Mouse (Mus musculus): ENCODE measurements around the gene Dpf1. TPM values are rescaled to one million over a fixed set of nuclear protein-coding genes. Genes with fewer than 3 reads are reported as not detected.

Gene Dpf1
- polyA plus RNA-seq, 1 experiment from 2014 or later: 1.2 TPM

DNA sequence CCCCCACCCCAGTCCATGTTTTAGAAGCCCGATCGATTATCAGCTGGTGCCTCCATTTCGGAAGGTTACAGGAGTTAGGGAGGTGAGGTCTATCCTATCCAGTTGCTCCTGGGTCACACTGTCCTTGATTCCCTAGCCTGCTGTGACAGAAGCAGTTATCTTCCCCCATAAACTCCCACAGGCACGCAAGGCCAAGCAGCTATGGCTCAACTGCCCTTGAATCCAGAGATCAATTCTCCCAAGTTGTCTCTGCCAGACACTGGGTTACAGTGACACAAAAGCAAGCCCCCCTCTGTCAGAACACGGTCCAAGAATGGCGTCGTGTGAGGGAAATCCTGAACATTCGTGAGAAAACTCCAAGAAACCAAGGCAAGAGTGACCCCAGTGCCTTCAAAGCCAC is 51.7 kb downstream of the Dpf1 start:
- ATAC-seq (ENCODE audit: low read depth): no peak
- no peak overlapping the region for H3K4me2 ChIP-seq (ENCODE audit: low read depth, low read length)
- no peak overlapping the region for H3K27ac ChIP-seq (ENCODE audit: low read length)

GRCm38 (mm10) chr7:29361497-29361896 is 57.7 kb downstream of the Dpf1 start:
- no peak overlapping the region for H3K4me2 ChIP-seq (ENCODE audit: low read depth, low read length)
- no peaks in the 10 kb centered on the region for H3K4me1 ChIP-seq (ENCODE audit: control insufficient read depth, low read depth, low read length)

More for the DNA sequence above, 51.7 kb downstream of the Dpf1 start:
- Histone ChIP-seq H3K36me3 (ENCODE audit: control insufficient read depth, insufficient read depth) (no peaks in the 10 kb centered on the region), H3K4me3 (ENCODE audit: low read depth, low read length) (no peak overlapping the region), H3K9ac (ENCODE audit: low read depth, low read length) (no peak overlapping the region), H3K27me3 (ENCODE audit: control insufficient read depth, insufficient read depth, low read depth, low read length) (no peaks in the 10 kb centered on the region), H3K9me3 (replicated peaks; ENCODE audit: control insufficient read depth, low read length) (no peaks in the 10 kb centered on the region), H3K4me1 (ENCODE audit: control insufficient read depth, low read depth, low read length) (peaks cover 2% of the 10 kb centered on the region; the same call in 1 of the 2 replicates)
- 87% methylated on average over 8 of the region's 8 CpGs for WGBS (ENCODE audit: insufficient replicate concordance)

DNA sequence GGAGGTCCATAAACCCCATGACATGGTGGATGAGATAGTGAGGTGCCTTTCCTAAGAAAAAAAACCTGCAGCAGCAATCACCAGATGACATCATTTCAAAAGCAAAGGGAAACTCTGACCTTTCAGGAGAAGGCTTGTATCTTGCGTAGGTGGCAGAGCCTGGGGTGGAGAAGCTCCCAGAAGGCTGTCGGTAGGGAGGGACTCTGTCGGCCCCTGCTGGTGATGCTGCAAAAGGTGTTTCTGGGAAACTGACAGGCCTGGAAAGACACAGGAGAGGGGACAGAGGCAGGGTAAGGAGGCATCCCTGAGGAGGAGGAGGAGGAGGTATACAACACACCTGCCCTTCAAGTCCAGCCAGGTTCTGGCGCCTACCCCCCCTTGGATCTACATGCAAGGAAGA is 60.3 kb downstream of the Dpf1 start:
- Histone ChIP-seq H3K4me2 (ENCODE audit: low read depth, low read length) (no peak overlapping the region), H3K4me3 (ENCODE audit: low read depth, low read length) (no peak overlapping the region), H3K27me3 (ENCODE audit: control insufficient read depth, insufficient read depth, low read depth, low read length) (no peaks in the 10 kb centered on the region), H3K27ac (ENCODE audit: low read length) (no peak overlapping the region), H3K36me3 (ENCODE audit: control insufficient read depth, insufficient read depth) (no peaks in the 10 kb centered on the region), H3K9ac (ENCODE audit: low read depth, low read length) (no peak overlapping the region), H3K9me3 (replicated peaks; ENCODE audit: control insufficient read depth, low read length) (no peaks in the 10 kb centered on the region), H3K4me1 (ENCODE audit: control insufficient read depth, low read depth, low read length) (no peaks in the 10 kb centered on the region)
- 42% methylated on average over 4 of the region's 4 CpGs for WGBS (ENCODE audit: insufficient replicate concordance)
- peak; percentile 53; the same call in 1 of the 2 replicates for ATAC-seq (ENCODE audit: low read depth)

More at GRCm38 (mm10) chr7:29361497-29361896, 57.7 kb downstream of the Dpf1 start:
- Histone ChIP-seq H3K27me3 (ENCODE audit: control insufficient read depth, insufficient read depth, low read depth, low read length) (no peaks in the 10 kb centered on the region), H3K36me3 (ENCODE audit: control insufficient read depth, insufficient read depth) (no peaks in the 10 kb centered on the region), H3K27ac (ENCODE audit: low read length) (no peak overlapping the region), H3K9ac (ENCODE audit: low read depth, low read length) (no peak overlapping the region), H3K4me3 (ENCODE audit: low read depth, low read length) (no peak overlapping the region), H3K9me3 (replicated peaks; ENCODE audit: control insufficient read depth, low read length) (no peaks in the 10 kb centered on the region)
- WGBS (ENCODE audit: insufficient replicate concordance): 86% methylated on average over 13 of the region's 13 CpGs
- no peak for ATAC-seq (ENCODE audit: low read depth)

DNA sequence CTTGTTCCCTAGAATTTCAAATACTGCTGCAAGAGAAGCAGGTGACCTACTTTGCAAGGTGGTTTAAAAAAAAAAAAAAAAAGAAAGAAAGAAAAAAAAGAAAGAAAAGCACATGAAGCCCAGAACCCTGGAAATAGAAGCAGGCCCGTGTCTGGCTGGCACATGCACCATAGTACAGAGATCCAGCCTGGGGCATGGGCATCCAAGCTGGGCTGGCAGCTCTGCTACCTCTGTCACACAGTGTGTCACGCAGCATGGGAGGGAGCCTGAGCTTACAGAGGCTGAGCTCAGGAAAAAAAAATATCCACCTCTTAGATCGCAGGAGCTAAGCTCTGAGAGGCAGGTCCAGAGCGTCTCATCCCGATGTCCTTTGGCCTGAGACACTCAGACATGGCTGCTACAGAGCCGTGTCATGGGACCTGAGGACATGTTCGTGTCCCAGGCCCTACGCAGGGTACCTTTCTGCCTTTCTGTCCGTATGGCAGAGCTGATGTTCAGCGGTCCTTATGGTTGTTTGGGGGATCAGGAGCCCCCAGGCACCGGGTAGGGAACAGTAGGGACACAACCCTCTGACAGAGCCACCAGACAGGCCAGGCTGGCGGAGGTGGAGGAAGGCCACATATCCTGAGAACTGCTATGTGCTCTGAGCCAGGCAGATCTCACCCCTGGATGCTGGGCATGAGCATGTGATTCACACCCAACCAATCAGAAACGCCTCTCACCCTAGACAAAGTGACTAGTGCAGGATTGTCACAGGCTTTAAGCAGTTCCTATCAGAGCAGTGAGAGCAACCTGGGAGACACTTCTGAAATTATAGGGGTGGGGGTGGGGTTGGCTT is 63.6 kb downstream of the Dpf1 start:
- Histone ChIP-seq H3K4me2 (ENCODE audit: low read depth, low read length) (no peak overlapping the region), H3K4me3 (ENCODE audit: low read depth, low read length) (no peak overlapping the region), H3K36me3 (ENCODE audit: control insufficient read depth, insufficient read depth) (no peaks in the 10 kb centered on the region), H3K27ac (ENCODE audit: low read length) (no peak overlapping the region), H3K27me3 (ENCODE audit: control insufficient read depth, insufficient read depth, low read depth, low read length) (no peaks in the 10 kb centered on the region), H3K9me3 (replicated peaks; ENCODE audit: control insufficient read depth, low read length) (no peaks in the 10 kb centered on the region), H3K9ac (ENCODE audit: low read depth, low read length) (no peak overlapping the region), H3K4me1 (ENCODE audit: control insufficient read depth, low read depth, low read length) (no peaks in the 10 kb centered on the region)
- 80% methylated on average over 13 of the region's 13 CpGs for WGBS (ENCODE audit: insufficient replicate concordance)
- ATAC-seq (ENCODE audit: low read depth): no peak

Other genes with a start within 250 kb of the Dpf1 start
- gene Ryr1, start 178.8 kb upstream of the Dpf1 start, polyA plus RNA-seq (2015; fragmentation: Nextera tagmentation; extraction: Ambion mirVana): 0.22 and 0.58 TPM in 2 replicates
- gene Rasgrp4, start 169.1 kb upstream of the Dpf1 start, polyA plus RNA-seq (2015; fragmentation: Nextera tagmentation; extraction: Ambion mirVana): 1.2 and 1.4 TPM in 2 replicates
- gene Fam98c, start 147.7 kb upstream of the Dpf1 start, polyA plus RNA-seq (2015; fragmentation: Nextera tagmentation; extraction: Ambion mirVana): 3.8 and 4.9 TPM in 2 replicates
- gene Ggn, start 133.7 kb upstream of the Dpf1 start, polyA plus RNA-seq (2015; fragmentation: Nextera tagmentation; extraction: Ambion mirVana): 0.09 TPM in 1 of 2 replicates, not detected in the other
- gene Spred3, start 133.5 kb upstream of the Dpf1 start, polyA plus RNA-seq (2015; fragmentation: Nextera tagmentation; extraction: Ambion mirVana): 0.19 and 0.25 TPM in 2 replicates
- 106 and 111 TPM in 2 replicates for gene Psmd8, start 123.2 kb upstream of the Dpf1 start, polyA plus RNA-seq (2015; fragmentation: Nextera tagmentation; extraction: Ambion mirVana)
- 0.15 and 0.35 TPM in 2 replicates for gene Catsperg1, start 89.9 kb upstream of the Dpf1 start, polyA plus RNA-seq (2015; fragmentation: Nextera tagmentation; extraction: Ambion mirVana)
- gene Kcnk6, start 71.4 kb upstream of the Dpf1 start, polyA plus RNA-seq (2015; fragmentation: Nextera tagmentation; extraction: Ambion mirVana): 1.4 and 1.5 TPM in 2 replicates
- 40.3 and 43.0 TPM in 2 replicates for gene Yif1b, start 65.6 kb upstream of the Dpf1 start, polyA plus RNA-seq (2015; fragmentation: Nextera tagmentation; extraction: Ambion mirVana)
- 5.3 and 5.8 TPM in 2 replicates for gene 2200002D01Rik, start 55.5 kb upstream of the Dpf1 start, polyA plus RNA-seq (2015; fragmentation: Nextera tagmentation; extraction: Ambion mirVana)
- 30.9 and 38.6 TPM in 2 replicates for gene Spint2, start 22.0 kb upstream of the Dpf1 start, polyA plus RNA-seq (2015; fragmentation: Nextera tagmentation; extraction: Ambion mirVana)
- 2.5 and 2.7 TPM in 2 replicates for gene Ppp1r14a, start 14.6 kb upstream of the Dpf1 start, polyA plus RNA-seq (2015; fragmentation: Nextera tagmentation; extraction: Ambion mirVana)
- 2.4 and 2.6 TPM in 2 replicates for gene Sipa1l3, start 214.7 kb downstream of the Dpf1 start, polyA plus RNA-seq (2015; fragmentation: Nextera tagmentation; extraction: Ambion mirVana)

Data from liver, embryonic 16.5 days (tissue).